Mouse (Mus musculus) kidney, postnatal 14 days (tissue): ENCODE results near the gene Papolb.

Experiments used
- DNase-seq: peaks from one replicate; pipeline ENCODE4 v3.0.0; 2022; ENCODE audit warnings: mixed read lengths

Papolb gene

GRCm38 (mm10) chr5:142518973-142519372, 10.9 kb downstream of the Papolb start:
- no peak for DNase-seq

- no peak for DNase-seq
Measured at GRCm38 (mm10) chr5:142512112-142512511, 17.8 kb downstream of the Papolb start.

- DNase-seq: no peak
Measured at GRCm38 (mm10) chr5:142510061-142510414, 19.8 kb downstream of the Papolb start.

- DNase-seq: peak; percentile 28
Measured at GRCm38 (mm10) chr5:142509141-142510060, 20.5 kb downstream of the Papolb start.

- DNase-seq: no peak
Measured at GRCm38 (mm10) chr5:142505695-142506423, 24.0 kb downstream of the Papolb start.

GRCm38 (mm10) chr5:142504175-142504574, 25.7 kb downstream of the Papolb start:
- no peak for DNase-seq

- DNase-seq: peak; percentile 88
Measured at GRCm38 (mm10) chr5:142502414-142502813, 27.5 kb downstream of the Papolb start.

GRCm38 (mm10) chr5:142500918-142501317, 29.0 kb downstream of the Papolb start:
- no peak for DNase-seq

GRCm38 (mm10) chr5:142498964-142499363, 30.9 kb downstream of the Papolb start:
- DNase-seq: peak; percentile 36

- no peak for DNase-seq
Measured at GRCm38 (mm10) chr5:142495321-142496096, 34.4 kb downstream of the Papolb start.

GRCm38 (mm10) chr5:142493307-142493706, 36.6 kb downstream of the Papolb start:
- DNase-seq: no peak

- DNase-seq: no peak
Measured at GRCm38 (mm10) chr5:142489955-142490707, 39.7 kb downstream of the Papolb start.

GRCm38 (mm10) chr5:142486654-142487053, 43.2 kb downstream of the Papolb start:
- no peak for DNase-seq

GRCm38 (mm10) chr5:142483581-142483980, 46.3 kb downstream of the Papolb start:
- DNase-seq: no peak

GRCm38 (mm10) chr5:142482512-142482911, 47.4 kb downstream of the Papolb start:
- DNase-seq: no peak

GRCm38 (mm10) chr5:142478829-142479435, 50.9 kb downstream of the Papolb start:
- peak; percentile 84 for DNase-seq

- no peak for DNase-seq
Measured at GRCm38 (mm10) chr5:142477866-142478615, 51.8 kb downstream of the Papolb start.

- DNase-seq: peak; percentile 43
Measured at GRCm38 (mm10) chr5:142477346-142477745, 52.5 kb downstream of the Papolb start.
